Mouse (Mus musculus) kidney, embryonic 15.5 days (tissue): ENCODE measurements at regions not wholly inside any gene's neighbourhood (a gene's known extent, or its start where the extent isn't known, plus 50 kb on each side); places are given as distances from the start of the nearest gene placed in this dataset.

ENCODE experiments used
- ATAC-seq: fragments of 200-750 bp; cut with Nextera tagmentation; replicated peaks from 2 replicates; pipeline ENCODE4 v1.8.0; 2017; ENCODE audit warnings: moderate TSS enrichment; ENCODE audit not compliant: low FRiP score
- H3K27ac ChIP-seq: fragments of 300-500 bp; sonication (generic); 2 replicates; pipeline ENCODE4 v1.5.1; 2015; ENCODE audit warnings: mild to moderate bottlenecking, inconsistent platforms
- H3K27me3 ChIP-seq: fragments of 300-500 bp; sonication (generic); 2 replicates; pipeline ENCODE4 v1.6.1; 2015; ENCODE audit warnings: inconsistent platforms
- H3K36me3 ChIP-seq: fragments of 300-500 bp; sonication (generic); 2 replicates; pipeline ENCODE4 v1.6.1; 2015; ENCODE audit warnings: inconsistent platforms
- H3K4me1 ChIP-seq: fragments of 300-500 bp; sonication (generic); 2 replicates; pipeline ENCODE4 v1.6.1; 2015; ENCODE audit warnings: inconsistent platforms
- H3K4me2 ChIP-seq: fragments of 300-500 bp; sonication (generic); 2 replicates; pipeline ENCODE4 v1.6.1; 2015; ENCODE audit warnings: moderate library complexity, mild to moderate bottlenecking, inconsistent platforms
- H3K4me3 ChIP-seq: fragments of 300-500 bp; sonication (generic); replicated peaks from 2 replicates; pipeline ENCODE4 v1.5.1; 2015; ENCODE audit warnings: mild to moderate bottlenecking, inconsistent platforms
- H3K9ac ChIP-seq: fragments of 300-500 bp; sonication (generic); 2 replicates; pipeline ENCODE4 v1.6.1; 2015; ENCODE audit warnings: mild to moderate bottlenecking, inconsistent platforms
- H3K9me3 ChIP-seq: fragments of 300-500 bp; sonication (generic); replicated peaks from 2 replicates; pipeline ENCODE4 v1.6.1; 2016; ENCODE audit warnings: inconsistent platforms
- WGBS: fragments of 180-500 bp; shearing (Covaris S2); methylation state at CpG from one replicate; pipeline ENCODE4 v1.1.7; 2015; ENCODE audit warnings: mixed read lengths; 5-methylcytosine and 5-hydroxymethylcytosine counted together

DNA sequence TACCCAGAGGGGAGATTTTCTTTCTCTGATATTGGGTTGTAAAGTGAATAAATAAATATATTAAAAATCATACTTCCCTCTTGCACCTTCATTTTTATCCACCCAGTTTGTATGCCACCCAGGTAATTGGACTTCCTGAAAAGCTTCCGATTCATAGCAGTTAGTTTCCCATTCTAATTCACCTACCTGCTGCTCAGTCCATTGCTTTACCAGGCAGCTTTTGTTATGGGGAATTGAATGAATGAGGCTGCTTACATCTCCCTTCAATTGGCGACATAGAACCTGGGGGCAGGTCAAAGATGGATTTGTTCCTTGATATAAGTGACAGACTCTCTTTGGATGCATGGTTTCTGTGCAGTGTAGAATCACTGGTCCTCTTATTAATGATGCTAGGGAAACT lies 169.5 kb downstream of the Tpbg start:
- Histone ChIP-seq H3K36me3 (no peaks in the 10 kb centered on the region), H3K27ac (no peak overlapping the region), H3K4me3 (no peak overlapping the region), H3K4me1 (no peaks in the 10 kb centered on the region), H3K27me3 (no peaks in the 10 kb centered on the region), H3K9me3 (no peaks in the 10 kb centered on the region), H3K4me2 (no peak overlapping the region), H3K9ac (no peak overlapping the region)
- ATAC-seq = no peak
- WGBS = 73% methylated on average over 2 of the region's 2 CpGs

DNA sequence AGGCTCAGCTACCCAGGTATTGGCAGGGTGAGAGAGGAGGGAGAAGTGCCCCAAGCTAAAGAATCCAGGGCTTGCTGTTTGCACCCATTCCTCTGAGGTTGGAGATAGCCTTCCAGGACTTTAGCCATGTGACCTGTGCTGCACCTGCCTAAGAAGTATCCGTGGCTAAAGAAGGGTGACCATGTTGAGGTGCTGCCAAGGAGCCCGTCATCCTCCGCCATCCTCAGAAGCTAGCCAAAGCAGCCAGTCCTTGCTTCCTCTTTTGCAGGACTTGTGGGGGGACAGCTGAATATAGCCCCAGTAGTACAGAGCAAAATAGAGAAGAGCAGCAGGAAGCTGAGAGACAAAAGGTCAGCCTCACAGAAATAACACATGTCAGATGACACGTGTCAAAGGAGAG lies 173.7 kb downstream of the Tpbg start:
- H3K4me2 ChIP-seq = no peak overlapping the region
- WGBS = 74% methylated on average over 4 of the region's 4 CpGs
- no peak for ATAC-seq
- no peaks in the 10 kb centered on the region for H3K36me3 ChIP-seq
- no peak overlapping the region for H3K9ac ChIP-seq
- no peak overlapping the region for H3K4me3 ChIP-seq
- no peak overlapping the region for H3K27ac ChIP-seq
- no peaks in the 10 kb centered on the region for H3K27me3 ChIP-seq
- 0 out of 2 replicates have a peak, but pooled peaks cover 6% of the 10 kb centered on the region for H3K4me1 ChIP-seq
- no peaks in the 10 kb centered on the region for H3K9me3 ChIP-seq

DNA sequence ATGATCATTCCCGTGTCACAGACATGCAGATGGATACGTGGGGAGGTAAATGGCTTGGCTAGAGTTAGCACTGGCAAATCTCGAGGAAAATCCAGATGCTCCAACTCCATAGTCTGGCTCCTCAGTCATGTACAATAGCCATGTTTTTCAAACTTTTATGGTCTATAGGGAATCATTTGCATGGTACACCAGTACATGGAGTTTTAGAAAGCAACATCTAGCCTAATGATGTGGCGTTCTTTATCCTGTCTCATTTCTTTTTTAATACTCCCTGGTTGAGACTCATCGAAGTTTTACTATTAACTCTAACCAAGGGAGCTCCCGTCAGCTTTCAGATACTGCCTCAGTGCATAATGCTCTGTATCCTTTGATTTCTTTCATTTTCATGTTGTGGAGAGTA lies 178.0 kb downstream of the Tpbg start:
- ATAC-seq = no peak
- H3K4me3 ChIP-seq = no peak overlapping the region
- 92% methylated on average over 6 of the region's 6 CpGs for WGBS
- 0 out of 2 replicates have a peak, but pooled peaks cover 6% of the 10 kb centered on the region for H3K4me1 ChIP-seq
- H3K4me2 ChIP-seq = no peak overlapping the region
- no peaks in the 10 kb centered on the region for H3K9me3 ChIP-seq
- H3K27ac ChIP-seq = no peak overlapping the region
- no peaks in the 10 kb centered on the region for H3K36me3 ChIP-seq
- no peak overlapping the region for H3K9ac ChIP-seq
- no peaks in the 10 kb centered on the region for H3K27me3 ChIP-seq

DNA sequence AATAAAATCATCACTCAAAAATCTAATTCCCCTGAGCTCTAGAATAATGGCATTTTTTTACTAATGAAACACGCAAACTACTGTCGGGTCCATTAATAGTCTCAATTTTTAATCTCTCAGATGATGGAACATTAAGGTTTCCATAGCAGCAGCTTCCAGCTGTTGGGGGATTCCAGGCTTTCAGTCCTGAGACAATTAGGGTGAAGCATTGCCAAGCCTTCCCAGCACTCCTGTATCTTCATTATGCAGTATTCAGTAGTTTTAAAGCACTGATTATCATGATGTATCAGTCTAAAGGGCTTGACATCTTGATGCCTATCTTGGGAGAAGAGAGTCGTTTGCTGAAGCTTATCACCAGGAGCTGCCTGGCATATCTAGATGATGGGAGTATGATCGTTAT lies 178.6 kb downstream of the Tpbg start:
- Histone ChIP-seq H3K9ac (no peak overlapping the region), H3K9me3 (no peaks in the 10 kb centered on the region), H3K4me1 (0 out of 2 replicates have a peak, but pooled peaks cover 6% of the 10 kb centered on the region), H3K36me3 (no peaks in the 10 kb centered on the region), H3K27ac (no peak overlapping the region), H3K4me3 (no peak overlapping the region), H3K27me3 (no peaks in the 10 kb centered on the region), H3K4me2 (no peak overlapping the region)
- WGBS = 83% methylated on average over 4 of the region's 4 CpGs
- ATAC-seq = no peak

- no peaks in the 10 kb centered on the region for H3K36me3 ChIP-seq
Observed at GRCm38 (mm10) chr9:86030738-86031137, 188.6 kb downstream of the Tpbg start.

DNA sequence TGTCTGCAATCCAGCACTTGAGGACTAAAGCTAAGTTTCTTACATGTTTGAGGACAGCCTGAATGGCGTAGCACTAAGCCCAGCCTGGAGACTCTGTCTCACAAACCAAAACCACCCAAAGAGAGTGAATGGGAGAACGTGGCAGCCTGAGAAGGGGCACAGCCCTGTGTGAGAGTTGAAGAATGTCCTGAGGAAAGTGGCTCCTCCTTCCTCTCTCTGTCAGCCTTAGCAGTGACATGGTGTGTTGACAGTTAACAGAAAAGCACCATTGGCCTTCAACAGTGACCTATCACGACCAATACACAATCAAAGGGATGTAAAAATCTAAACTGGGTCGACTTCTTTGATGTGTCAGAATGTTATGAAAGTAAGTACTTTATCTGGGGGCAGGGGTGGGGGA lies 201.9 kb downstream of the Tpbg start:
- Histone ChIP-seq H3K4me2 (no peak overlapping the region), H3K9ac (no peak overlapping the region), H3K36me3 (no peaks in the 10 kb centered on the region), H3K4me3 (no peak overlapping the region), H3K4me1 (no peaks in the 10 kb centered on the region), H3K27me3 (no peaks in the 10 kb centered on the region), H3K9me3 (no peaks in the 10 kb centered on the region), H3K27ac (no peak overlapping the region)
- 60% methylated on average over 4 of the region's 4 CpGs for WGBS
- no peak for ATAC-seq

More at GRCm38 (mm10) chr9:86030738-86031137, 188.6 kb downstream of the Tpbg start:
- Histone ChIP-seq H3K4me3 (no peak overlapping the region), H3K27me3 (no peaks in the 10 kb centered on the region), H3K4me2 (no peak overlapping the region), H3K27ac (no peak overlapping the region), H3K9me3 (no peaks in the 10 kb centered on the region), H3K9ac (no peak overlapping the region), H3K4me1 (peaks cover 3% of the 10 kb centered on the region; the same call in 1 of the 2 replicates)
- WGBS = 68% methylated on average over 5 of the region's 5 CpGs
- no peak for ATAC-seq

DNA sequence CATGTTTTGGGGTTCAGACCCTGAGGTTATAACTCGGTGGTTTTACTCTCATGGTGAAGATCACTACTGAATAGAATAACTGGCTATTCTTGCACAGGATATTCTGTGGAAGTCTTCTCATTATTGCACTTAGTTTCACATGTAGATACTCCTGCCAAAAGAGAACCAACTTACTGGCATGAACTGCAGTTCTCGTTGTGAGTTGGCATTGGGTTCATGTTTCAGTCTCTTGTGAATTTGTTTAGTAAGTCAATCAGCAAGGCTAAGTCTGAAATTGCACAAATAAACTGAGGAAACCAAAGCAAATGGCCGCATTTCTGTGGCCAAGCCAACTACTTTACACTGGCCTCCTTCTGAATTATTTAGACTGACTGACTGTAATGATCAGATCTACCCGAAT lies 215.9 kb downstream of the Tpbg start:
- 84% methylated on average over 4 of the region's 4 CpGs for WGBS
- Histone ChIP-seq H3K9ac (no peak overlapping the region), H3K27me3 (no peaks in the 10 kb centered on the region), H3K4me3 (no peak overlapping the region), H3K4me1 (0 out of 2 replicates have a peak, but pooled peaks cover 3% of the 10 kb centered on the region), H3K9me3 (no peaks in the 10 kb centered on the region), H3K36me3 (no peaks in the 10 kb centered on the region), H3K4me2 (no peak overlapping the region), H3K27ac (no peak overlapping the region)
- no peak for ATAC-seq

DNA sequence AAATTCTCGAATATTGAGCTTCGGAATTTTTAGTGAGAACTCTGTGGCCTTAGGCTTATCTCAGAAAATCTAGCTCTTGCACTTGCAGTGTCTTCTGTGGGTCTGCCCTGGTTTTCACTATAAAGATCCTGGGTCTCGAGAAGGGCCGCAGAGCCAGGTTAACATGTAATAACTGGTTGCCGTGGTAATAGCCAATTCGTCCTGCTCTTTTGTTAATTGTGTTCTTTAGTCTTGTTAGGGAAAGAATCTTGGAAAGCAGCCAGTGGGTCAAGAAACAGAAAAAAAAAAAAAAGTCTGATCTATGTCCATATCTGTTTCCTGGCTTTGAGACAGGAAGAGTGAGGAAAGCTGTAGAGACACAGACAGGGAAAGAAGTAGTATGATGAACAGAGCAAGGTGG lies 217.9 kb downstream of the Tpbg start:
- no peaks in the 10 kb centered on the region for H3K9me3 ChIP-seq
- 62% methylated on average over 6 of the region's 6 CpGs for WGBS
- ATAC-seq = no peak
- H3K27ac ChIP-seq = no peak overlapping the region
- no peaks in the 10 kb centered on the region for H3K36me3 ChIP-seq
- H3K4me3 ChIP-seq = no peak overlapping the region
- H3K9ac ChIP-seq = no peak overlapping the region
- no peaks in the 10 kb centered on the region for H3K27me3 ChIP-seq
- no peak overlapping the region for H3K4me2 ChIP-seq
- H3K4me1 ChIP-seq = 0 out of 2 replicates have a peak, but pooled peaks cover 3% of the 10 kb centered on the region

DNA sequence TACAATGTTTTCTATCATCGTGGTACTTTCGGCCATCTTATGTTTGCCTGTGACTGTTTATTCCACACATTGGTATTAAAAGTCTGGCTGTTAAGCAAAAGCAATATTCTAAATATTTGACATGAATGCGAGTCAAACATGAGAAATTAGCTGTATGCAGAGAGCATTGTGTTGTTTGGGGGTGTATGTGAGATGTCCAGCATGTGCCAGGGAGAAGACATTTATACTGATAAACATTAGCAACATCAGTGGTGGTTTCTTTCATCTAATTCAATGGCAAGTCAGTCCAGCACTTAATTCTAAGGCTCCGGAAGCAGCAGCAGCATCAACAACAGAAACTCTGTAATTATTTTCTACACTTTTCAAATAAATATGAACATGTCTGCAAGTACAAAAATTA lies 219.1 kb downstream of the Tpbg start:
- no peaks in the 10 kb centered on the region for H3K27me3 ChIP-seq
- ATAC-seq = no peak
- no peaks in the 10 kb centered on the region for H3K36me3 ChIP-seq
- H3K9ac ChIP-seq = no peak overlapping the region
- H3K4me3 ChIP-seq = no peak overlapping the region
- H3K4me1 ChIP-seq = 0 out of 2 replicates have a peak, but pooled peaks cover 3% of the 10 kb centered on the region
- no peak overlapping the region for H3K4me2 ChIP-seq
- H3K9me3 ChIP-seq = no peaks in the 10 kb centered on the region
- WGBS = 96% methylated on average over 4 of the region's 4 CpGs
- no peak overlapping the region for H3K27ac ChIP-seq

- H3K27me3 ChIP-seq = no peaks in the 10 kb centered on the region
- H3K4me1 ChIP-seq = no peaks in the 10 kb centered on the region
- H3K36me3 ChIP-seq = no peaks in the 10 kb centered on the region
- no peak overlapping the region for H3K27ac ChIP-seq
- H3K4me2 ChIP-seq = no peak overlapping the region
- H3K9ac ChIP-seq = no peak overlapping the region
- H3K9me3 ChIP-seq = no peaks in the 10 kb centered on the region
- no peak overlapping the region for H3K4me3 ChIP-seq
- no peak for ATAC-seq
Observed at GRCm38 (mm10) chr9:86079275-86079674, 237.1 kb downstream of the Tpbg start.

- H3K9ac ChIP-seq = no peak overlapping the region
- no peak overlapping the region for H3K4me2 ChIP-seq
- H3K4me1 ChIP-seq = no peaks in the 10 kb centered on the region
- 55% methylated on average over 6 of the region's 6 CpGs for WGBS
- H3K4me3 ChIP-seq = no peak overlapping the region
- ATAC-seq = peak; percentile 94
- H3K36me3 ChIP-seq = no peaks in the 10 kb centered on the region
- H3K27ac ChIP-seq = no peak overlapping the region
- H3K27me3 ChIP-seq = no peaks in the 10 kb centered on the region
- no peaks in the 10 kb centered on the region for H3K9me3 ChIP-seq
Observed at GRCm38 (mm10) chr9:86081873-86082272, 239.7 kb downstream of the Tpbg start.

GRCm38 (mm10) chr9:86092998-86093397 lies 250.8 kb downstream of the Tpbg start:
- H3K4me1 ChIP-seq = no peaks in the 10 kb centered on the region
- no peaks in the 10 kb centered on the region for H3K36me3 ChIP-seq
- no peak overlapping the region for H3K27ac ChIP-seq
- H3K9ac ChIP-seq = no peak overlapping the region
- H3K27me3 ChIP-seq = no peaks in the 10 kb centered on the region
- H3K9me3 ChIP-seq = no peaks in the 10 kb centered on the region
- no peak overlapping the region for H3K4me2 ChIP-seq
- H3K4me3 ChIP-seq = no peak overlapping the region
- peak; percentile 54 for ATAC-seq

DNA sequence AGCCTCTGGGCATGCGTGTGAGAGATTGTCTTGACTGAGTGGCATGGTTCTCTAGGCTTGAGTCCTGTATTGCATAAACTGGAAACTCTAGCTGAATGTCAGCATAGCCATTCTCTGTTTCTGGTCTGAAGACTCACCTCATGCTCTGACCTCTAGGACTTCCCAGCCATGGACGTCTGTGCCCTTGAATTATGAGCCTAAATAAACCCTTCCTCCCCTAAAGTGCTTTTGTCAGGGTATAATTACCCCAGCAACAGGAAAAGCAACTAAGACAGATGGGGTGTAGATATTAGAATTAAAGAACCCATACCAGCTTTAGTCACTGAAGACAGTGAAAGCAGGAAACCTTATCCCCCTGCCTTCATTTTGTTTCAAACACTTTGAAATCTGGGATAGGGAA lies 253.3 kb downstream of the Tpbg start:
- ATAC-seq = peak; percentile 92
- no peaks in the 10 kb centered on the region for H3K4me1 ChIP-seq
- H3K27ac ChIP-seq = 0 out of 2 replicates have a peak overlapping the region, but pooled peaks have one; percentile 20
- no peak overlapping the region for H3K9ac ChIP-seq
- no peak overlapping the region for H3K4me3 ChIP-seq
- no peaks in the 10 kb centered on the region for H3K9me3 ChIP-seq
- H3K36me3 ChIP-seq = no peaks in the 10 kb centered on the region
- 34% methylated on average over 2 of the region's 2 CpGs for WGBS
- no peak overlapping the region for H3K4me2 ChIP-seq
- H3K27me3 ChIP-seq = no peaks in the 10 kb centered on the region
